Mouse (Mus musculus) spleen, postnatal 4 days (tissue): ENCODE data around the gene Gm7173.

ENCODE experiments used
- DNase-seq, 2 experiments: peaks; one replicate each; pipeline ENCODE4 v3.0.0; 2022; ENCODE audit warnings: low spot score in 2 of 2

Gene Gm7173

DNA sequence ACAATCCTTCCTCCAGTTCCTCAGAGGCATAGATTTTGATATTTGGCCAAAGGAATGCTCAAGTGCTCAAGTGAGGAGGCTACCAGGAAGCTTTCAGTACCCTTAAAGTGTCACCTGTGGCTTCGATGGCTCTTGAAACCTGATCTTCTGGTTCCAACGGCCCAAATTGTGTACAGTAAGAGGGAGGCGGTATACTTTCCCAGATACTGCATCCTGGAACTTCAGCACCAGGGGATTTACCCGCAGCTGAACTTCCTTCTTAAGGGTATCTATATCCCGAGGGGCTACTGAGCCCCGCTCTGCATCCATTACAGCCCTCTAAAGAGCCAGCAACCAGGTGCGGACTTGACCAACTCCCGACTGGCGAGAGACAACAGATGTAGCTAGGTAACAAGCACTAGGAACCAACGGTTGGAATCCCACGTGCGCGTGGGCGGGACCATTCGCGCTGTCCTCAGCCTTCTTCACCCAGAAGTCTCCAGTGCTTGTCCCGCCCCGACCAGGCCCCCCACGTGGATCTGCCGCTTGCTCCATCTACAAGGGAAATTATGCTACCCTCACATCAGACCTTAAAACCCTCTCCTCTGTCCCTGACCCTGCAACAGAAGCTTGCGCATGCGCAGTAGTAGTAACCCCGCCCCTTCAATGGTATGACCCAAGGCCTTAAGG lies at the start of gene Gm7173:
TSS of gene Gm7173 (minus strand) at position 309 of the 669 bp plus-strand sequence.
- peak in 1 of 2 experiments; percentile 60 for DNase-seq

DNA sequence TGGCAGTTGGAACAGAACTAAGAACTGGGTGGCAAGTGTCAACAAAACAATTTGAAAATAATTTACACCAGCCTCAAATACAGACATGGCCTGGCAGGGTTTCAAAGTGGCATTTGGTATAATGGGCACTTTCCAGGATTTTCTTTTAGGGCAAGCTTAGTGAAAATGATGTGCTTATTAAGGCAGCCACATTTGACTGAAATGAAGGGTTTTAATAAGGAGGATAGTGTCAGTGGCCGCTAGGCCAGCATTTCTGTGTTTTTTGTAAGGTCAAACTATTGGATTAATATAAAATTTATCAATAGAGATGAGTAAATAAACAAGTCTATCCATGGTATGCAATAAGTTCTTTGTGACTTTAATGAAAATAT lies 546 bp upstream of the Gm7173 start:
- no peak for DNase-seq

DNA sequence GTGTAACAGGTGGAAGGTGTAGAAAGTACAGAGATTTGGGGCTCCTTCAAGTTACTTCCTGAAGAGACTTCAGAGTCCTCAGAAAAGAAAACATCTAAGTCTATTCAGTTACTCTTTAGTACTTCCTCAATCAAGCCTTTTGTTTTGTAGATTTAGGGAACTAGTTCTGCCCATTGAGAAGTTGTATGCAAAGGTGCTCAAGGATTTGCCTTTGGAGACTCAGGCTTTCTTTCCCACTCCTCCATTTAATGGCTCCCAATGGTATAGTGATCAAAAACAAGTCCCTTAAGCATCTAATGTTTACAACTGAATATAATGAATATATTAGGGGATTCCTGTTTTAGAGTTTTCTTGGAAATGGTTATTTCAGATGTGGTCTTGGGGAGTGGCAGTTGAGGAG lies 200.3 kb downstream of the Gm7173 start:
- DNase-seq, result no peak
